ENCODE assay signal across 8 mouse cellular contexts in the genomic region with DNA sequence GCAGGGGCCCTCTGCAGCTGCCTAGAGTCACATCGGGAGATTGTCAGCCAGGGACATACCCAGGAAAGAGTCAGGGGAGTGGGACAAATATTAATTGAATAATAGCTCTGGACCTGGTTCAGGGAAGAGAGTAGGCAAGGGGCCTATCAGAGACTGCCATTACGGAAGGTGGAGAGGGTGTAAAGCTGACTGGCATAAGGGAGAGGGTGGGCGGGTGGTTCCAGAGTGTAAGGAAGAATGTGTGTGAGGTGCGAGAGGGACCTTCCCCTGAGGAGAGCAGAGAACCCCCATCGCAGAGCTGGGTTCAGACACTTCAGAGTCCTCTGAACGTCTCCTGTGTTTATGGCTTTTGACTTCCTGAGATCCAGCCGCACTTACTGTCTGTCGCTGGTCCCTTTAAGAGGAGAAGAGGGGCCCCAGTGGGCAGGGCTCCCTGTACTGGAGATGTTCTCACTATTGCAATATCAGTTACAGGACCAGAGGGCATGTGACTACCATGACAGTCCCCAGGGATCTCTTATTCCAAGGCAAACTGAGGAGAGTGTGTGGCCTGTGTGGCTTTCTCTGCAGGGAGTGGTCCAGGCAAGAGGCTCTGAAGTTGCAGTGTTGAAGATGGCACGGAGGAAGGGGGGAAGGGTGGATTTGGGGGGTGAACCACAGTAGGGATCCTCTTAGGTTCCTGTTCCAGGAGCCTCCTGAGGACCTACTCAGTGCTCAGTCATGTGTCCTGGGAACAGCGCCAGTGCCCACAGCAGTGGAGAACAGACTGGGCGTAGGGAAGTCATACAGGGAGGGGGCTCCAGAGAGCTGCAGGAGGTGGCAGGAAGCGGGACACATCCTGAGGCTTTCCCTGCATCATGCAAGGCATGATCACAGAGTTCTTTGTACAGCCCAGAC. TPM values are rescaled to one million over a fixed set of nuclear protein-coding genes. Genes with fewer than 3 reads are reported as not detected.
DNase-seq lines count a peak whose midpoint lies in the region; ATAC-seq and TF ChIP-seq lines count a peak whose summit lies in the region.

No protein-coding gene starts in this region.

- 55% methylated on average over 12 of the region's 12 CpGs for WGBS in hindbrain, embryonic 13.5 days
- 54% methylated on average over 12 of the region's 12 CpGs for WGBS in hindbrain, postnatal 0 days
- WGBS in macrophage (ENCODE audit: missing documents) = 39% methylated on average over 12 of the region's 12 CpGs

- no peak overlapping the region for H3K4me3 ChIP-seq in hindbrain, embryonic 13.5 days
- H3K4me3 ChIP-seq in hindbrain, postnatal 0 days (ENCODE audit: low read length) = no peak overlapping the region
- no peak overlapping the region for H3K4me3 ChIP-seq in macrophage (ENCODE audit: inconsistent target)

- peak overlapping the region; percentile 31; the same call in 1 of the 2 replicates for H3K9ac ChIP-seq in hindbrain, embryonic 13.5 days
- no peak overlapping the region for H3K9ac ChIP-seq in hindbrain, postnatal 0 days (replicated peaks; ENCODE audit: low read length)

- H3K27me3 ChIP-seq in hindbrain, embryonic 13.5 days = peaks cover 11% of the 10 kb centered on the region; the same call in 1 of the 2 replicates
- no peaks in the 10 kb centered on the region for H3K27me3 ChIP-seq in hindbrain, postnatal 0 days (ENCODE audit: insufficient read depth, low read length)

- H3K4me1 ChIP-seq in hindbrain, embryonic 13.5 days (replicated peaks) = no peaks in the 10 kb centered on the region; the same call in 1 of the 2 replicates
- no peaks in the 10 kb centered on the region for H3K4me1 ChIP-seq in hindbrain, postnatal 0 days (ENCODE audit: insufficient read depth, low read length)

- no peaks in the 10 kb centered on the region for H3K9me3 ChIP-seq in hindbrain, embryonic 13.5 days
- H3K9me3 ChIP-seq in hindbrain, postnatal 0 days (ENCODE audit: low read length) = no peaks in the 10 kb centered on the region

- no peak for ATAC-seq in hindbrain, embryonic 13.5 days (ENCODE audit: low FRiP score)
- ATAC-seq in hindbrain, postnatal 0 days = no peak

- H3K79me2 ChIP-seq in macrophage (ENCODE audit: inconsistent target) = no peaks in the 10 kb centered on the region

- H3K36me3 ChIP-seq in hindbrain, embryonic 13.5 days = no peaks in the 10 kb centered on the region
- no peaks in the 10 kb centered on the region for H3K36me3 ChIP-seq in hindbrain, postnatal 0 days (ENCODE audit: insufficient read depth, low read length)
- no peaks in the 10 kb centered on the region for H3K36me3 ChIP-seq in macrophage (ENCODE audit: inconsistent target)

- no peak for DNase-seq in hindbrain, postnatal 0 days (ENCODE audit: low spot score)
- peak; percentile 83 for DNase-seq in MN1 (ENCODE audit: low spot score)
- DNase-seq in gastrocnemius, postnatal 14 days = peak; percentile 32
- no peak for DNase-seq in right cerebral cortex, postnatal 4 days
- no peak for DNase-seq in left cerebral cortex, adult 11 months (ENCODE audit: low spot score)
- no peak for DNase-seq in adrenal gland, adult 2 months

- H3K4me2 ChIP-seq in hindbrain, embryonic 13.5 days = no peak overlapping the region
- H3K4me2 ChIP-seq in hindbrain, postnatal 0 days (ENCODE audit: low read depth, low read length) = no peak overlapping the region; the same call in 1 of the 2 replicates

- intact Hi-C loops in gastrocnemius, postnatal 14 days (cut with DNase I; ENCODE audit: low total_unique reads) = loop anchor here (5.0 kb wide), 1 partner anchor 85 kb away; no protein-coding TSS in a partner anchor

- no peak overlapping the region for H3K27ac ChIP-seq in hindbrain, embryonic 13.5 days
- H3K27ac ChIP-seq in hindbrain, postnatal 0 days = no peak overlapping the region
- peak overlapping the region; percentile 33 for H3K27ac ChIP-seq in macrophage

- no peak for TF ChIP-seq CTCF in hindbrain, postnatal 0 days (IDR thresholded peaks at IDR 0.05; ENCODE audit: low read depth)

RNA-seq across cellular contexts. Expression of gene Hsd17b14, which starts 7.2 kb away (rescaled TPM):
- 0.25 and 0.45 TPM in 2 replicates for polyA plus RNA-seq in hindbrain, embryonic 13.5 days (2015; fragmentation: Nextera tagmentation; extraction: Ambion mirVana)
- 0.68 TPM in 1 of 2 replicates, not detected in the other for total RNA-seq in hindbrain, postnatal 0 days (2014; rRNA removed)
- polyA plus RNA-seq in hindbrain, postnatal 0 days (2015; fragmentation: Nextera tagmentation; extraction: Ambion mirVana) = 0.54 and 0.89 TPM in 2 replicates
- 1 to 10 TPM; 1.7 to 2.3 TPM for total RNA-seq in gastrocnemius, postnatal 14 days (2021)
- total RNA-seq in macrophage (2018; cell fraction: chromatin; rRNA removed) = 10 to 100 TPM in 1 of 26 experiments, 1 to 10 TPM in 6, under 1 TPM in 2, not detected in 17; 0.69 to 13.0 (median 2.7) TPM
- 1 to 10 TPM; 1.4 to 7.1 (median 2.7) TPM for total RNA-seq in macrophage (2018; cell fraction: cytosol; rRNA removed)
- 1 to 10 TPM in 10 of 26 experiments, under 1 TPM in 8, not detected in 8; 0.40 to 5.7 (median 1.1) TPM for total RNA-seq in macrophage (2018; cell fraction: nucleus; rRNA removed)
- 0.78 to 5.8 TPM (median 1.3 TPM) in 3 replicates for polyA plus RNA-seq in macrophage (2018)
- total RNA-seq in adrenal gland, adult 2 months (2021) = 1 to 10 TPM; 2.3 TPM
- polyA plus RNA-seq in adrenal gland, adult 2 months (2012; rRNA removed) = 1.5 and 2.3 TPM in 2 replicates

RNA-seq across cellular contexts. Expression of gene Bcat2, which starts 8.1 kb away (rescaled TPM):
- polyA plus RNA-seq in hindbrain, embryonic 13.5 days (2015; fragmentation: Nextera tagmentation; extraction: Ambion mirVana) = 19.8 and 20.8 TPM in 2 replicates
- total RNA-seq in hindbrain, postnatal 0 days (2014; rRNA removed) = 11.1 and 17.8 TPM in 2 replicates
- 19.0 and 19.6 TPM in 2 replicates for polyA plus RNA-seq in hindbrain, postnatal 0 days (2015; fragmentation: Nextera tagmentation; extraction: Ambion mirVana)
- 10 to 100 TPM; 37.2 to 37.8 TPM for total RNA-seq in gastrocnemius, postnatal 14 days (2021)
- 10 to 100 TPM; 20.0 to 99.2 (median 54.1) TPM for total RNA-seq in macrophage (2018; cell fraction: chromatin; rRNA removed)
- 10 to 100 TPM; 32.6 to 70.4 (median 51.1) TPM for total RNA-seq in macrophage (2018; cell fraction: cytosol; rRNA removed)
- 10 to 100 TPM; 26.7 to 83.3 (median 51.8) TPM for total RNA-seq in macrophage (2018; cell fraction: nucleus; rRNA removed)
- 31.4 to 52.8 TPM (median 38.5 TPM) in 3 replicates for polyA plus RNA-seq in macrophage (2018)
- total RNA-seq in adrenal gland, adult 2 months (2021) = 100 to 1,000 TPM; 213 to 292 TPM
- 166 and 170 TPM in 2 replicates for polyA plus RNA-seq in adrenal gland, adult 2 months (2012; rRNA removed)

RNA-seq across cellular contexts. Expression of gene Plekha4, which starts 35.7 kb away (rescaled TPM):
- 2.4 and 4.3 TPM in 2 replicates for polyA plus RNA-seq in hindbrain, embryonic 13.5 days (2015; fragmentation: Nextera tagmentation; extraction: Ambion mirVana)
- 2.4 and 2.8 TPM in 2 replicates for total RNA-seq in hindbrain, postnatal 0 days (2014; rRNA removed)
- polyA plus RNA-seq in hindbrain, postnatal 0 days (2015; fragmentation: Nextera tagmentation; extraction: Ambion mirVana) = 2.1 and 2.2 TPM in 2 replicates
- 10 to 100 TPM in 1 of 2 experiments, 1 to 10 TPM in 1; 6.8 to 14.8 TPM for total RNA-seq in gastrocnemius, postnatal 14 days (2021)
- total RNA-seq in macrophage (2018; cell fraction: chromatin; rRNA removed) = 10 to 100 TPM in 4 of 26 experiments, 1 to 10 TPM in 22; 1.5 to 53.4 (median 6.1) TPM
- 1 to 10 TPM in 4 of 26 experiments, under 1 TPM in 22; 0.28 to 1.7 (median 0.69) TPM for total RNA-seq in macrophage (2018; cell fraction: cytosol; rRNA removed)
- 10 to 100 TPM in 3 of 26 experiments, 1 to 10 TPM in 23; 1.0 to 29.3 (median 5.1) TPM for total RNA-seq in macrophage (2018; cell fraction: nucleus; rRNA removed)
- 0.04 to 1.5 TPM (median 0.68 TPM) in 3 replicates for polyA plus RNA-seq in macrophage (2018)
- 1 to 10 TPM; 3.0 to 5.9 TPM for total RNA-seq in adrenal gland, adult 2 months (2021)
- 9.8 and 15.6 TPM in 2 replicates for polyA plus RNA-seq in adrenal gland, adult 2 months (2012; rRNA removed)

RNA-seq across cellular contexts. Expression of gene Ppp1r15a, which starts 35.8 kb away (rescaled TPM):
- 13.9 and 14.3 TPM in 2 replicates for polyA plus RNA-seq in hindbrain, embryonic 13.5 days (2015; fragmentation: Nextera tagmentation; extraction: Ambion mirVana)
- total RNA-seq in hindbrain, postnatal 0 days (2014; rRNA removed) = 19.2 and 19.8 TPM in 2 replicates
- 21.6 and 25.4 TPM in 2 replicates for polyA plus RNA-seq in hindbrain, postnatal 0 days (2015; fragmentation: Nextera tagmentation; extraction: Ambion mirVana)
- 10 to 100 TPM; 13.1 to 18.4 TPM for total RNA-seq in gastrocnemius, postnatal 14 days (2021)
- 1,000 to 10,000 TPM in 2 of 26 experiments, 100 to 1,000 TPM in 17, 10 to 100 TPM in 7; 25.4 to 2,234 (median 205) TPM for total RNA-seq in macrophage (2018; cell fraction: chromatin; rRNA removed)
- total RNA-seq in macrophage (2018; cell fraction: cytosol; rRNA removed) = 1,000 to 10,000 TPM in 8 of 26 experiments, 100 to 1,000 TPM in 12, 10 to 100 TPM in 6; 42.6 to 2,483 (median 506) TPM
- total RNA-seq in macrophage (2018; cell fraction: nucleus; rRNA removed) = 1,000 to 10,000 TPM in 8 of 26 experiments, 100 to 1,000 TPM in 14, 10 to 100 TPM in 4; 38.1 to 2,404 (median 797) TPM
- polyA plus RNA-seq in macrophage (2018) = 21.4 to 32.3 TPM (median 27.6 TPM) in 3 replicates
- 10 to 100 TPM; 49.0 to 57.8 TPM for total RNA-seq in adrenal gland, adult 2 months (2021)
- polyA plus RNA-seq in adrenal gland, adult 2 months (2012; rRNA removed) = 49.5 and 49.7 TPM in 2 replicates

RNA-seq across cellular contexts. Expression of gene Nucb1, which starts 51.7 kb away (rescaled TPM):
- 120 and 121 TPM in 2 replicates for polyA plus RNA-seq in hindbrain, embryonic 13.5 days (2015; fragmentation: Nextera tagmentation; extraction: Ambion mirVana)
- total RNA-seq in hindbrain, postnatal 0 days (2014; rRNA removed) = 91.6 and 93.7 TPM in 2 replicates
- 133 and 144 TPM in 2 replicates for polyA plus RNA-seq in hindbrain, postnatal 0 days (2015; fragmentation: Nextera tagmentation; extraction: Ambion mirVana)
- 100 to 1,000 TPM; 100 TPM for total RNA-seq in gastrocnemius, postnatal 14 days (2021)
- 100 to 1,000 TPM in 3 of 26 experiments, 10 to 100 TPM in 23; 16.4 to 115 (median 43.0) TPM for total RNA-seq in macrophage (2018; cell fraction: chromatin; rRNA removed)
- 100 to 1,000 TPM; 136 to 323 (median 210) TPM for total RNA-seq in macrophage (2018; cell fraction: cytosol; rRNA removed)
- total RNA-seq in macrophage (2018; cell fraction: nucleus; rRNA removed) = 100 to 1,000 TPM in 25 of 26 experiments, 10 to 100 TPM in 1; 73.2 to 334 (median 232) TPM
- polyA plus RNA-seq in macrophage (2018) = 298 to 734 TPM (median 400 TPM) in 3 replicates
- total RNA-seq in adrenal gland, adult 2 months (2021) = 100 to 1,000 TPM; 280 to 286 TPM
- polyA plus RNA-seq in adrenal gland, adult 2 months (2012; rRNA removed) = 594 and 643 TPM in 2 replicates

Comparison
In these comparisons a context has a peak if more than half of its experiments do, and no peak if none do; other contexts are left out.
1. DNase-seq: peak in MN1 (single experiment) and gastrocnemius, postnatal 14 days (single experiment); none in hindbrain, postnatal 0 days (single experiment), right cerebral cortex, postnatal 4 days (single experiment), left cerebral cortex, adult 11 months (single experiment) and adrenal gland, adult 2 months (single experiment).